Comparison of ENCODE assay signal across 11 mouse cellular contexts in the genomic region with DNA sequence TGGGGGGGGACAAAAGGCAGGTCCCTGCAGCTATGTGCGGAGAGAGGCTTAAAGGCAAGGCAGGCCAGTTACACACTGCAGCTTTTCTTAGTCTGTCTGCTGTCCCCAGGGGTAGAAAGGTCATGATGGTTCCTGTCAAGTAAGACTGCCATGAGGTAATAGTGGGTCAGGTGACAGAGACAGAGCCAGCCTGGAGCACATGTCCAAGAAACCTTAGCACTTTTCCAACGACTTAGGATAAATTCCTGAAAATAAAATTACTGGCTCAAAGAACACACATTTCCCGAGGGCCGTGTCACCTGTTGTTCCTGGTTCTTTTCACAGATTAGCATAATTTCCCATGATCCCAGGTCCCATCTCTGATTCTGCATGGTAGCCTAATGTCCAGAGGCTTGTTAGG. TPM values are rescaled to one million over a fixed set of nuclear protein-coding genes. Genes with fewer than 3 reads are reported as not detected.
DNase-seq lines count a peak whose midpoint lies in the region; ATAC-seq lines count a peak whose summit lies in the region.
"Had no signal": no experiment of that assay in that cellular context is flagged by ENCODE, and none has a peak within 500 bp of the region (broad histone marks: within the 10 kb centered on the region; RNA-seq: fewer than 3 reads in every experiment).

No protein-coding gene starts in this region.

- peaks cover 43% of the 10 kb centered on the region for H3K4me1 ChIP-seq in heart, embryonic 15.5 days (replicated peaks)
- H3K4me1 ChIP-seq in midbrain, embryonic 12.5 days, result peaks cover 43% of the 10 kb centered on the region
- H3K4me1 ChIP-seq in midbrain, embryonic 14.5 days (ENCODE audit: control insufficient read depth, insufficient read depth, low read length), result peaks cover 6% of the 10 kb centered on the region; the same call in 1 of the 2 replicates
- H3K4me1 ChIP-seq in forebrain, embryonic 14.5 days (ENCODE audit: control insufficient read depth, insufficient read depth, low read length), result peaks cover 31% of the 10 kb centered on the region
- peaks cover 28% of the 10 kb centered on the region for H3K4me1 ChIP-seq in stomach, embryonic 16.5 days (ENCODE audit: control insufficient read depth, insufficient read depth, low read length)
- H3K4me1 ChIP-seq in liver, embryonic 12.5 days, result peaks cover 9% of the 10 kb centered on the region

- no peaks in the 10 kb centered on the region for H3K9me3 ChIP-seq in heart, embryonic 15.5 days (replicated peaks)
- no peaks in the 10 kb centered on the region for H3K9me3 ChIP-seq in midbrain, embryonic 12.5 days
- H3K9me3 ChIP-seq in midbrain, embryonic 14.5 days (ENCODE audit: control insufficient read depth, low read length), result no peaks in the 10 kb centered on the region
- no peaks in the 10 kb centered on the region for H3K9me3 ChIP-seq in forebrain, embryonic 14.5 days (replicated peaks; ENCODE audit: control insufficient read depth, low read length)
- no peaks in the 10 kb centered on the region for H3K9me3 ChIP-seq in stomach, embryonic 16.5 days (replicated peaks; ENCODE audit: control insufficient read depth, low read length)
- no peaks in the 10 kb centered on the region for H3K9me3 ChIP-seq in liver, embryonic 12.5 days (replicated peaks)

- H3K27me3 ChIP-seq in heart, embryonic 15.5 days, result no peaks in the 10 kb centered on the region
- peaks cover 30% of the 10 kb centered on the region for H3K27me3 ChIP-seq in midbrain, embryonic 12.5 days
- H3K27me3 ChIP-seq in midbrain, embryonic 14.5 days (ENCODE audit: control insufficient read depth, insufficient read depth, low read length), result peaks cover 7% of the 10 kb centered on the region; the same call in 1 of the 2 replicates
- no peaks in the 10 kb centered on the region for H3K27me3 ChIP-seq in forebrain, embryonic 14.5 days (replicated peaks; ENCODE audit: control insufficient read depth, insufficient read depth, low read length)
- H3K27me3 ChIP-seq in stomach, embryonic 16.5 days (ENCODE audit: control insufficient read depth, insufficient read depth, low read length), result no peaks in the 10 kb centered on the region
- H3K27me3 ChIP-seq in liver, embryonic 12.5 days (replicated peaks), result peaks cover 72% of the 10 kb centered on the region

- H3K4me3 ChIP-seq in heart, embryonic 15.5 days, result no peak overlapping the region
- no peak overlapping the region for H3K4me3 ChIP-seq in midbrain, embryonic 12.5 days
- no peak overlapping the region for H3K4me3 ChIP-seq in midbrain, embryonic 14.5 days (replicated peaks; ENCODE audit: low read depth, low read length)
- no peak overlapping the region for H3K4me3 ChIP-seq in forebrain, embryonic 14.5 days (ENCODE audit: low read depth, low read length)
- no peak overlapping the region for H3K4me3 ChIP-seq in stomach, embryonic 16.5 days (replicated peaks; ENCODE audit: low read length)
- no peak overlapping the region for H3K4me3 ChIP-seq in liver, embryonic 12.5 days

- H3K9ac ChIP-seq in heart, embryonic 15.5 days, result 0 out of 2 replicates have a peak overlapping the region, but pooled peaks have one; percentile 6
- H3K9ac ChIP-seq in midbrain, embryonic 12.5 days (replicated peaks), result 0 out of 2 replicates have a peak overlapping the region, but pooled peaks have one; percentile 11
- no peak overlapping the region for H3K9ac ChIP-seq in midbrain, embryonic 14.5 days (replicated peaks; ENCODE audit: low read length)
- H3K9ac ChIP-seq in forebrain, embryonic 14.5 days (ENCODE audit: low read length), result no peak overlapping the region
- H3K9ac ChIP-seq in stomach, embryonic 16.5 days (ENCODE audit: low read length), result 0 out of 2 replicates have a peak overlapping the region, but pooled peaks have one; percentile 53
- no peak overlapping the region for H3K9ac ChIP-seq in liver, embryonic 12.5 days

- WGBS in heart, embryonic 15.5 days, result 38% methylated on average over 4 of the region's 4 CpGs
- WGBS in midbrain, embryonic 12.5 days, result 17% methylated on average over 4 of the region's 4 CpGs
- WGBS in midbrain, embryonic 14.5 days, result 18% methylated on average over 4 of the region's 4 CpGs
- WGBS in forebrain, embryonic 14.5 days, result 12% methylated on average over 4 of the region's 4 CpGs
- 37% methylated on average over 4 of the region's 4 CpGs for WGBS in stomach, embryonic 16.5 days
- 59% methylated on average over 4 of the region's 4 CpGs for WGBS in liver, embryonic 12.5 days (ENCODE audit: insufficient replicate concordance)

- 0 out of 2 replicates have a peak overlapping the region, but pooled peaks have one; percentile 98 for H3K27ac ChIP-seq in heart, embryonic 15.5 days
- peak overlapping the region; percentile 71 for H3K27ac ChIP-seq in midbrain, embryonic 12.5 days (replicated peaks)
- no peak overlapping the region for H3K27ac ChIP-seq in midbrain, embryonic 14.5 days (replicated peaks; ENCODE audit: low read depth, low read length)
- 0 out of 2 replicates have a peak overlapping the region, but pooled peaks have one; percentile 63 for H3K27ac ChIP-seq in forebrain, embryonic 14.5 days (ENCODE audit: low read depth, low read length)
- H3K27ac ChIP-seq in stomach, embryonic 16.5 days (ENCODE audit: low read length), result peak overlapping the region; percentile 65; the same call in 1 of the 2 replicates
- no peak overlapping the region for H3K27ac ChIP-seq in liver, embryonic 12.5 days
- H3K27ac ChIP-seq: macrophage had no signal

- no peak for DNase-seq in heart, adult 9 months (ENCODE audit: low spot score in 2 of 2)
- DNase-seq in midbrain, embryonic 14.5 days, result no peak
- DNase-seq in forebrain, embryonic 14.5 days (ENCODE audit: low spot score), result no peak
- DNase-seq: cerebellum, adult 9-11 months; right cerebral cortex, postnatal 4 days had no signal

- no peaks in the 10 kb centered on the region for H3K36me3 ChIP-seq in heart, embryonic 15.5 days
- H3K36me3 ChIP-seq in midbrain, embryonic 12.5 days, result no peaks in the 10 kb centered on the region
- H3K36me3 ChIP-seq in midbrain, embryonic 14.5 days (ENCODE audit: control insufficient read depth, insufficient read depth, low read length), result no peaks in the 10 kb centered on the region
- no peaks in the 10 kb centered on the region for H3K36me3 ChIP-seq in forebrain, embryonic 14.5 days (ENCODE audit: control insufficient read depth, insufficient read depth, low read length)
- no peaks in the 10 kb centered on the region for H3K36me3 ChIP-seq in stomach, embryonic 16.5 days (ENCODE audit: control insufficient read depth, insufficient read depth, low read length)
- H3K36me3 ChIP-seq in liver, embryonic 12.5 days, result no peaks in the 10 kb centered on the region

- H3K4me2 ChIP-seq in heart, embryonic 15.5 days, result no peak overlapping the region
- H3K4me2 ChIP-seq in midbrain, embryonic 12.5 days (replicated peaks), result no peak overlapping the region
- H3K4me2 ChIP-seq in midbrain, embryonic 14.5 days (ENCODE audit: low read length), result no peak overlapping the region
- H3K4me2 ChIP-seq in forebrain, embryonic 14.5 days (ENCODE audit: low read length), result peak overlapping the region; percentile 7; the same call in 1 of the 2 replicates
- H3K4me2 ChIP-seq in stomach, embryonic 16.5 days (ENCODE audit: low read depth, low read length), result no peak overlapping the region
- no peak overlapping the region for H3K4me2 ChIP-seq in liver, embryonic 12.5 days

- ATAC-seq in heart, embryonic 15.5 days (replicated peaks; ENCODE audit: insufficient number of reproducible peaks, insufficient read depth, low FRiP score, low read depth), result no peak
- ATAC-seq in midbrain, embryonic 12.5 days (ENCODE audit: low FRiP score, low read depth), result no peak
- ATAC-seq in midbrain, embryonic 14.5 days (ENCODE audit: low FRiP score, low TSS enrichment), result no peak
- no peak for ATAC-seq in forebrain, embryonic 14.5 days
- ATAC-seq in stomach, embryonic 16.5 days (ENCODE audit: insufficient read depth, low FRiP score), result no peak
- no peak for ATAC-seq in liver, embryonic 12.5 days

RNA-seq across cellular contexts. Expression of a gene that starts 6.1 kb away (rescaled TPM):
- 15.1 and 20.4 TPM in 2 replicates for polyA plus RNA-seq in heart, embryonic 15.5 days (2015; fragmentation: Nextera tagmentation; extraction: Ambion mirVana)
- 34.7 and 37.9 TPM in 2 replicates for polyA plus RNA-seq in midbrain, embryonic 12.5 days (2016; fragmentation: Nextera tagmentation; extraction: Ambion mirVana)
- polyA plus RNA-seq in midbrain, embryonic 14.5 days (2014; fragmentation: Nextera tagmentation; extraction: Ambion mirVana), result 7.2 and 8.0 TPM in 2 replicates
- polyA plus RNA-seq in forebrain, embryonic 14.5 days (2014; fragmentation: Nextera tagmentation; extraction: Ambion mirVana), result 18.6 and 19.2 TPM in 2 replicates
- polyA plus RNA-seq in stomach, embryonic 16.5 days (2015; fragmentation: Nextera tagmentation; extraction: Ambion mirVana), result 12.2 and 15.4 TPM in 2 replicates
- polyA plus RNA-seq in liver, embryonic 12.5 days (2016; fragmentation: Nextera tagmentation; extraction: Ambion mirVana), result 3.5 and 4.7 TPM in 2 replicates
- polyA plus RNA-seq: macrophage had no signal

RNA-seq across cellular contexts. Expression of a gene that starts 31.0 kb away (rescaled TPM):
- 9.7 and 13.7 TPM in 2 replicates for polyA plus RNA-seq in heart, embryonic 15.5 days (2015; fragmentation: Nextera tagmentation; extraction: Ambion mirVana)
- 8.3 and 10.5 TPM in 2 replicates for polyA plus RNA-seq in midbrain, embryonic 12.5 days (2016; fragmentation: Nextera tagmentation; extraction: Ambion mirVana)
- 2.3 and 4.2 TPM in 2 replicates for polyA plus RNA-seq in midbrain, embryonic 14.5 days (2014; fragmentation: Nextera tagmentation; extraction: Ambion mirVana)
- polyA plus RNA-seq in forebrain, embryonic 14.5 days (2014; fragmentation: Nextera tagmentation; extraction: Ambion mirVana), result 6.8 and 9.8 TPM in 2 replicates
- 21.0 and 22.0 TPM in 2 replicates for polyA plus RNA-seq in stomach, embryonic 16.5 days (2015; fragmentation: Nextera tagmentation; extraction: Ambion mirVana)
- 0.51 and 0.96 TPM in 2 replicates for polyA plus RNA-seq in liver, embryonic 12.5 days (2016; fragmentation: Nextera tagmentation; extraction: Ambion mirVana)
- polyA plus RNA-seq: macrophage had no signal

RNA-seq across cellular contexts. Expression of a gene that starts 53.3 kb away (rescaled TPM):
- 0.45 and 0.57 TPM in 2 replicates for polyA plus RNA-seq in heart, embryonic 15.5 days (2015; fragmentation: Nextera tagmentation; extraction: Ambion mirVana)
- polyA plus RNA-seq in midbrain, embryonic 12.5 days (2016; fragmentation: Nextera tagmentation; extraction: Ambion mirVana), result 0.31 and 0.47 TPM in 2 replicates
- polyA plus RNA-seq in midbrain, embryonic 14.5 days (2014; fragmentation: Nextera tagmentation; extraction: Ambion mirVana), result 0.12 TPM in 1 of 2 replicates, not detected in the other
- polyA plus RNA-seq in forebrain, embryonic 14.5 days (2014; fragmentation: Nextera tagmentation; extraction: Ambion mirVana), result 0.09 and 0.14 TPM in 2 replicates
- polyA plus RNA-seq in stomach, embryonic 16.5 days (2015; fragmentation: Nextera tagmentation; extraction: Ambion mirVana), result 0.40 and 0.79 TPM in 2 replicates
- polyA plus RNA-seq in liver, embryonic 12.5 days (2016; fragmentation: Nextera tagmentation; extraction: Ambion mirVana), result 0.20 and 0.26 TPM in 2 replicates
- polyA plus RNA-seq: gonadal fat pad, adult 2 months; macrophage had no signal

RNA-seq across cellular contexts. Expression of a gene that starts 54.1 kb away (rescaled TPM):
- polyA plus RNA-seq in heart, embryonic 15.5 days (2015; fragmentation: Nextera tagmentation; extraction: Ambion mirVana), result 34.4 and 38.4 TPM in 2 replicates
- polyA plus RNA-seq in midbrain, embryonic 12.5 days (2016; fragmentation: Nextera tagmentation; extraction: Ambion mirVana), result 72.0 and 78.5 TPM in 2 replicates
- polyA plus RNA-seq in midbrain, embryonic 14.5 days (2014; fragmentation: Nextera tagmentation; extraction: Ambion mirVana), result 51.3 and 58.4 TPM in 2 replicates
- polyA plus RNA-seq in forebrain, embryonic 14.5 days (2014; fragmentation: Nextera tagmentation; extraction: Ambion mirVana), result 32.6 and 47.7 TPM in 2 replicates
- polyA plus RNA-seq in stomach, embryonic 16.5 days (2015; fragmentation: Nextera tagmentation; extraction: Ambion mirVana), result 34.9 and 47.0 TPM in 2 replicates
- 25.8 and 26.5 TPM in 2 replicates for polyA plus RNA-seq in liver, embryonic 12.5 days (2016; fragmentation: Nextera tagmentation; extraction: Ambion mirVana)

Comparison
In these comparisons a context has a peak if more than half of its experiments do, and no peak if none do; other contexts are left out.
1. H3K27ac ChIP-seq: peak in heart, embryonic 15.5 days (single experiment), midbrain, embryonic 12.5 days (single experiment), forebrain, embryonic 14.5 days (single experiment) and stomach, embryonic 16.5 days (single experiment); none in midbrain, embryonic 14.5 days (single experiment) and liver, embryonic 12.5 days (single experiment).
2. H3K9ac ChIP-seq: peak in heart, embryonic 15.5 days (single experiment), midbrain, embryonic 12.5 days (single experiment) and stomach, embryonic 16.5 days (single experiment); none in midbrain, embryonic 14.5 days (single experiment), forebrain, embryonic 14.5 days (single experiment) and liver, embryonic 12.5 days (single experiment).